Mouse (Mus musculus) C2C12 (cell line): ENCODE measurements around the gene Ppdpf. TPM values are rescaled to one million over a fixed set of nuclear protein-coding genes. Genes with fewer than 3 reads are reported as not detected.

Source experiments
- polyA plus RNA-seq: library from polyadenylated mRNA; unstranded; fragments of >200 nt; fragmentation: generic; extraction: Trizol; gene quantifications from one replicate; pipeline ENCODE4 v1.2.1, GENCODE M21; 2012; ENCODE audit warnings: missing spikeins

Gene Ppdpf
- polyA plus RNA-seq, 1 experiment = 43.4 TPM

Other genes starting within 250 kb of the Ppdpf start
- gene Nkain4, start 232.5 kb upstream of the Ppdpf start, polyA plus RNA-seq = not detected
- 46.6 TPM for gene Arfgap1, start 220.0 kb upstream of the Ppdpf start, polyA plus RNA-seq
- 0.07 TPM for gene Col20a1, start 200.7 kb upstream of the Ppdpf start, polyA plus RNA-seq
- not detected for gene Chrna4, start 143.7 kb upstream of the Ppdpf start, polyA plus RNA-seq
- gene Kcnq2, start 51.9 kb upstream of the Ppdpf start, polyA plus RNA-seq = not detected
- gene Eef1a2, start 30.2 kb upstream of the Ppdpf start, polyA plus RNA-seq = 0.02 TPM
- not detected for gene Ptk6, start 15.5 kb downstream of the Ppdpf start, polyA plus RNA-seq
- gene Srms, start 25.9 kb downstream of the Ppdpf start, polyA plus RNA-seq = not detected
- gene Fndc11, start 32.8 kb downstream of the Ppdpf start, polyA plus RNA-seq = not detected
- gene Helz2, start 54.8 kb downstream of the Ppdpf start, polyA plus RNA-seq = 2.2 TPM
- gene Gmeb2, start 100.8 kb downstream of the Ppdpf start, polyA plus RNA-seq = 10.5 TPM
- 0.02 TPM for gene Stmn3, start 127.3 kb downstream of the Ppdpf start, polyA plus RNA-seq
- 45.8 TPM for gene Rtel1, start 132.5 kb downstream of the Ppdpf start, polyA plus RNA-seq
- gene Zgpat, start 177.7 kb downstream of the Ppdpf start, polyA plus RNA-seq = 16.5 TPM
- gene Arfrp1, start 178.2 kb downstream of the Ppdpf start, polyA plus RNA-seq = 45.9 TPM
- gene Lime1, start 192.8 kb downstream of the Ppdpf start, polyA plus RNA-seq = 7.3 TPM